Mouse (Mus musculus) thymus, adult 2 months (tissue): ENCODE results near the gene Zfp704.

ENCODE experiments used
- CTCF ChIP-seq: fragments of 200-500 bp; IDR thresholded peaks from 2 replicates; pipeline ENCODE4 v1.5.1; 2012; ENCODE audit warnings: mild to moderate bottlenecking, control low read depth, low read length, moderate library complexity, borderline replicate concordance; ENCODE audit not compliant: control insufficient read depth, poor library complexity, insufficient read depth; ENCODE audit errors: extremely low read depth
- POLR2A ChIP-seq: fragments of 200-500 bp; IDR thresholded peaks from 2 replicates; pipeline ENCODE4 v1.6.1; 2012; ENCODE audit warnings: mild to moderate bottlenecking, low read length, control low read depth, moderate library complexity; ENCODE audit not compliant: control insufficient read depth, poor library complexity, insufficient read depth; ENCODE audit errors: extremely low read depth

DNA sequence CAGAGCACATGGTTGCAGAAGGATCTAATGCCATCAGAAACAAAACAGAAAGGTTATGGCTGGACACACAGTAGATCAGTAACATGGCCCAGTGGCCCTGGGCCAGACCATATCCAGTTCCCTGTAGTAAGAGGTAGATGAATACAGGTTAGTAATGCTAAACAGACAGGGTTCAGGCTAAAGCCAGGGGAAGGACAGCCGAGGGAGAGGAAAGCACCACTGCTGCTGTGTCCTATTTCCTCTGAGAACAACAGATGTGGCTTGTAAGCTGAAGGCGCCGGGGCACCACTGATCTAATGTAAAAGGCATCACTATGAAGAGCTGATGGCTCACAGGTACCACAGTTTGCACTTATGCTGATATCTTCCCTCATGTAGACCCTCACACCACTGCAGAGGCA lies 124.4 kb downstream of the Zfp704 start:
- TF ChIP-seq POLR2A (no peak), CTCF (no peak)
